Mouse (Mus musculus) midbrain, embryonic 15.5 days (tissue): ENCODE results near the gene Gch1. TPM values are rescaled to one million over a fixed set of nuclear protein-coding genes. Genes with fewer than 3 reads are reported as not detected.

Experiments
- ATAC-seq: fragments of 200-750 bp; cut with Nextera tagmentation; replicated peaks from 2 replicates; pipeline ENCODE4 v1.8.0; 2017; ENCODE audit warnings: moderate TSS enrichment
- H3K27ac ChIP-seq: fragments of 300-500 bp; sonication (generic); 2 replicates; pipeline ENCODE4 v1.5.1; 2015; ENCODE audit warnings: mild to moderate bottlenecking, inconsistent platforms
- H3K27me3 ChIP-seq: fragments of 300-500 bp; sonication (generic); replicated peaks from 2 replicates; pipeline ENCODE4 v1.6.1; 2015; ENCODE audit warnings: inconsistent platforms
- H3K36me3 ChIP-seq: fragments of 300-500 bp; sonication (generic); replicated peaks from 2 replicates; pipeline ENCODE4 v1.6.1; 2015; ENCODE audit warnings: inconsistent platforms
- H3K4me1 ChIP-seq: fragments of 300-500 bp; sonication (generic); 2 replicates; pipeline ENCODE4 v1.6.1; 2015; ENCODE audit warnings: inconsistent platforms
- H3K4me2 ChIP-seq: fragments of 300-500 bp; sonication (generic); 2 replicates; pipeline ENCODE4 v1.6.1; 2015; ENCODE audit warnings: inconsistent platforms, mild to moderate bottlenecking, moderate library complexity
- H3K4me3 ChIP-seq: fragments of 300-500 bp; sonication (generic); 2 replicates; pipeline ENCODE4 v1.5.1; 2015; ENCODE audit warnings: mild to moderate bottlenecking, inconsistent platforms
- H3K9ac ChIP-seq: fragments of 300-500 bp; sonication (generic); 2 replicates; pipeline ENCODE4 v1.6.1; 2015; ENCODE audit warnings: mild to moderate bottlenecking, inconsistent platforms
- H3K9me3 ChIP-seq: fragments of 300-500 bp; sonication (generic); 2 replicates; pipeline ENCODE4 v1.6.1; 2016; ENCODE audit warnings: inconsistent platforms
- WGBS: fragments of 180-500 bp; shearing (Covaris S2); methylation state at CpG from one replicate; pipeline ENCODE4 v1.1.7; 2015; ENCODE audit warnings: mixed read lengths; 5-methylcytosine and 5-hydroxymethylcytosine counted together
- polyA plus RNA-seq: library from polyadenylated mRNA; unstranded; fragments of >200 nt; fragmentation: Nextera tagmentation; extraction: Ambion mirVana; gene quantifications from 2 replicates; pipeline ENCODE4 v1.2.1, GENCODE M21; 2015

Gch1 gene
- polyA plus RNA-seq, 1 experiment from 2014 or later: 5.7 TPM

DNA sequence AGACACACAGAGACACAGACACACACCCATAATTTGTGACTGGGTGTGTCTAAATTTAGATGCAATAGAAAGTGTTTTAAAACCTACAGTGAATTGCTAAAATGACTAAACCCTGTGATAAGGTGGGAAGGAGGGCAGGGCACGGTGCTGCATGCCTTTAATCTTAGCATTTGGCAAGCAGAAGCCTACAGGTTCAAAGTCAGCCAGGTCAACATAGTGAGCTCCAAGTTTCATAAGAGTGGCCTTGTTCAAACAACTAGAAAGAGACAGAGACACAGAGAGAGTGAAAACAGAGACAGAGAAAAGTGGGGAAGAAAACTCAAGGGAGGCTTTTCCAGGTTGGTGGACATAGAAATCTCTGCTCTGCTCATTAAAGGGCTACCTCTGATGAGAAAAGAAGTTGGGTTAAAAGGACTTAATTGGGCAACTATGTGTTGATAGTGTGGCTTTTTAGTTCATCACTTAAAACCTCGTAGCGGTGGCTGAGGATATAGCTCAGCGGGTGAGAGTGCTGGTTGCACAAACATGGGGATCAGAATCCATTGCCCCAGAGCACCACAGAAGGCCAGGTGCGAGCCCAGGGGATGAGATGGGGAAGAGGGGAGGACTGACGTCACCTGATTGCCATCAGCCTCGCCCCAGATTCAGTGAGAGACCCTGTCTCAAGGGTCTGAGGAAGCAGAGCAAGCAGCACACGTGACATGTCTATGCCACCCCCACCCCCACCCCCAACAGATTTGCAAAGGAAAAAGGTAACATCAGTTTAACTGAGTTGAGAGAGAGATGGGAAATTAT lies 31.2 kb upstream of the Gch1 start:
- Histone ChIP-seq H3K27ac (no peak overlapping the region), H3K9me3 (no peaks in the 10 kb centered on the region), H3K9ac (no peak overlapping the region), H3K36me3 (no peaks in the 10 kb centered on the region), H3K27me3 (no peaks in the 10 kb centered on the region), H3K4me3 (no peak overlapping the region), H3K4me1 (no peaks in the 10 kb centered on the region), H3K4me2 (no peak overlapping the region)
- 85% methylated on average over 8 of the region's 8 CpGs for WGBS
- ATAC-seq: no peak

DNA sequence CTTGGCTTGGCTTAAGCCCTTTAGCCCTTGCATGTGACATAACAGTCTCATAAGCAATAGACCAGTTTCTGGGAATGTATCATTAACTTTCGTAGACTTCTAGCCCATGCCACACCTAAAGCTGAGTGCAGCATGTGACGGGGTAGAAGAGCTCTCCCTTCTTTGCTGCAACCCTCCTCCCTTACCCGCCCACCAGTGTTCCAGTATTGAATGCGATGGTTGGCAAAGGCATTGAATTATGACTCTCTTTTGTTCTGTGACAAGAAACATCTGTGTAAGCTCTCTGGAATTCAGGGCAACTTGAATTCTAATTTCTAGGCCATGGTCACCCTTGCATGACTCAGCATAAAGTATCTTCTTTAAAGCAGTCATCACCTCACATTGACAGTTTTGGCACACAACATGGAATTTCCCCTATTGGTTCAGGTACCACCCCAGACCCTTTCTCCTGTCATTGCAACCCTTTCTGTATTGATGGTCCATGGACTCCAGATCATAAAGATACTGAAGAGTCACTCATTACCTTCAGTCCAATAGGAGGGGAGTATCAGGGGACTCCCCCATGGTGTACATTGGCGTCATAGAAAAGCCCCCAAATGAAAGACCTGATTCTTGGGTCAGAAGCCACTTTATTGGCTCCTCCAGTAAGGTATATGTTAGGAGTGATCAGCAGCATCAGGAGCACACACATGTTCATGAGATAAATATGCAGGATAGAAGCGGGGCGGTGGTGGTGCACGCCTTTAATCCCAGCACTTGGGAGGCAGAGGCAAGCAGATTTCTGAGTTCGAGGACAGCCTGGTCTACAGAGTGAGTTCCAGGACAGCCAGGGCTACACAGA lies 29.8 kb upstream of the Gch1 start:
- ATAC-seq: no peak
- Histone ChIP-seq H3K4me3 (no peak overlapping the region), H3K4me1 (no peaks in the 10 kb centered on the region), H3K27ac (no peak overlapping the region), H3K27me3 (no peaks in the 10 kb centered on the region), H3K4me2 (no peak overlapping the region), H3K9ac (no peak overlapping the region), H3K36me3 (no peaks in the 10 kb centered on the region), H3K9me3 (no peaks in the 10 kb centered on the region)
- WGBS: 89% methylated on average over 9 of the region's 9 CpGs

DNA sequence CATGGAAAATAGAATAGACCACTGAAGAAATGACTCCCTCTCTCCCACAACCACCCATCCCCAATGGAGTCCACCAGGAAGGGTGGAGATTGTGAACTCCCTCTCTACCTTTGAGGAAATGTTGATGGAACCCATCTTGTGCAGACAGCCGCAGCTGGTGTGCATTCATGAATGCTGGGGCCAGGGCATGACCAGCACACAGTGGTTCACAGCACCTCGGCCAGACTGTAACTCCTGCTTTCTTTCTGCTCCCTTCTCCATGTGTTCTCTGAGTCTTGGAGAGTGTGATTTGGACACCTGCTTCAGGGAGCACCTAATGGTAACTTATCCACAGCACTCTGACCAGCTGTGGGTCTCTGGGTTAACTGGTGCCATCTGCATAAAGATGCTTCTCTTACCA lies 27.3 kb upstream of the Gch1 start:
- 82% methylated on average over 2 of the region's 2 CpGs for WGBS
- H3K27me3 ChIP-seq: no peaks in the 10 kb centered on the region

DNA sequence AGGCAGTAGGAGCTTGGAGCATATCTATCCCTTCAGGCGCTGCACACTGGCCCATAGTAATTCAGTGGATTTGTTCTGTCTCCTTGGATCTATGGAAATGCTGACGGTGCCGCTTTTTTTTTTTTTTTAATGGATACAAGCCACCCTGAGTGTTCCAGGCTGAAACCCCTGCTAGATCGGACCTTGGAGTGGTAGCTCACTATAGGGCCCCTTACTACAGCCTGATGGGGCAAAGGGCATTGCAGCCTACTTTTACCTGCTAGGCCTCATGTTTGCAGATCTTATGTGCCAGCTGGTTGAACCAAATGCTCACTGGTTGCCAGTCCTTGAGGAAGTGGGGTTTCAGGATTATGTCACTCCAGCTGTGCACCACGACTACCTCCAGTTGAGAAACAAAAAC lies 25.2 kb upstream of the Gch1 start:
- Histone ChIP-seq H3K27ac (no peak overlapping the region), H3K9ac (no peak overlapping the region), H3K4me2 (no peak overlapping the region), H3K9me3 (no peaks in the 10 kb centered on the region), H3K27me3 (no peaks in the 10 kb centered on the region), H3K4me3 (no peak overlapping the region), H3K36me3 (no peaks in the 10 kb centered on the region), H3K4me1 (no peaks in the 10 kb centered on the region)
- WGBS: 76% methylated on average over 5 of the region's 5 CpGs
- no peak for ATAC-seq

More for the DNA sequence above, 27.3 kb upstream of the Gch1 start:
- H3K4me3 ChIP-seq: no peak overlapping the region
- no peaks in the 10 kb centered on the region for H3K9me3 ChIP-seq
- no peaks in the 10 kb centered on the region for H3K36me3 ChIP-seq
- H3K4me1 ChIP-seq: no peaks in the 10 kb centered on the region
- H3K27ac ChIP-seq: no peak overlapping the region
- no peak overlapping the region for H3K9ac ChIP-seq
- no peak for ATAC-seq
- H3K4me2 ChIP-seq: no peak overlapping the region

DNA sequence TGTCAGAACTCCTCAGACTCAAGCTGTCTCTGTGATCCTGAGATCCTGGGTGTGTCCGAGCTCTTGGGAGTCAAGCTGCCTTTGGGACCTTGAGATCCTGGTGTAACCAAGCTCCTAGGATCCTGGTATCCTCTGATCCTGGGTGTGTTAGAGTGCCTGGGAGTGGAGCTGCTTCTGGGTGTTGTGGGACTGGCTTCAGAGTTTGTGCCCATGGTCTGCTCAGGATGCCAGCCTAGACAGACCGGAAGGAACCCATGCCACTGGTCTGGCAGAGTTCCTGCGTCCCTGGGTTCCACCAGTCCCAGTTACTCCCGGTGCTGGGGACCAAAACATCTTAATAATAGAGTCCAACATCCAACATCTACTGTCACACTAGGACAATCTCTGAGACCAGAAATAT lies 24.1 kb upstream of the Gch1 start:
- Histone ChIP-seq H3K9ac (no peak overlapping the region), H3K4me3 (no peak overlapping the region), H3K4me1 (no peaks in the 10 kb centered on the region), H3K9me3 (no peaks in the 10 kb centered on the region), H3K27ac (no peak overlapping the region), H3K36me3 (no peaks in the 10 kb centered on the region), H3K4me2 (no peak overlapping the region), H3K27me3 (no peaks in the 10 kb centered on the region)
- 92% methylated on average over 4 of the region's 4 CpGs for WGBS
- ATAC-seq: no peak

DNA sequence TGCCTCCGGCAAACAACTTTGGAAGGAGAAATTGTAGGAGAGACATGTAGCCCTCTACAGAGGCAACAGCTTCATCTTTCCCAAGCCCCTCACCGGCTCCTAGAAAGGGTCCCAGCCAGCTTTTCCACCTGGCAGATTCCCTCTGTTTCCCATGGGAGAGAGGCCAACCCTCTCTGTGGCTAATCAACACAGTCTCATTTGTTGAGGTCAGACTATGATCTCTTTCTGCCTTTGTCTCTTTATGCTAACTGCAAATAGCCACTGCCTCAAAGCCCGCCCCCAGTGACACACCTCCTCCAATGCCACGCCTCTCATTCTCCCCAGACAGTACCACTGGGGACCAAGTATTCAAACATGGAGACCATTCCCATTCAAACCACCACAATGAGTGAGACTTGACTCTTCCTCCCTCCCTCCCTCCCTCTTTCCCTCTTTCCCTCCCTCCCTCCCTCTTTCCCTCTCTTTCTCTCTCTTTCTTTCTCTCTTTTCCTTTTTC lies 20.5 kb upstream of the Gch1 start:
- Histone ChIP-seq H3K27me3 (no peaks in the 10 kb centered on the region), H3K9ac (no peak overlapping the region), H3K4me1 (no peaks in the 10 kb centered on the region), H3K27ac (no peak overlapping the region), H3K36me3 (no peaks in the 10 kb centered on the region), H3K9me3 (no peaks in the 10 kb centered on the region), H3K4me3 (no peak overlapping the region), H3K4me2 (no peak overlapping the region)
- WGBS: 74% methylated on average over 4 of the region's 4 CpGs
- ATAC-seq: no peak

DNA sequence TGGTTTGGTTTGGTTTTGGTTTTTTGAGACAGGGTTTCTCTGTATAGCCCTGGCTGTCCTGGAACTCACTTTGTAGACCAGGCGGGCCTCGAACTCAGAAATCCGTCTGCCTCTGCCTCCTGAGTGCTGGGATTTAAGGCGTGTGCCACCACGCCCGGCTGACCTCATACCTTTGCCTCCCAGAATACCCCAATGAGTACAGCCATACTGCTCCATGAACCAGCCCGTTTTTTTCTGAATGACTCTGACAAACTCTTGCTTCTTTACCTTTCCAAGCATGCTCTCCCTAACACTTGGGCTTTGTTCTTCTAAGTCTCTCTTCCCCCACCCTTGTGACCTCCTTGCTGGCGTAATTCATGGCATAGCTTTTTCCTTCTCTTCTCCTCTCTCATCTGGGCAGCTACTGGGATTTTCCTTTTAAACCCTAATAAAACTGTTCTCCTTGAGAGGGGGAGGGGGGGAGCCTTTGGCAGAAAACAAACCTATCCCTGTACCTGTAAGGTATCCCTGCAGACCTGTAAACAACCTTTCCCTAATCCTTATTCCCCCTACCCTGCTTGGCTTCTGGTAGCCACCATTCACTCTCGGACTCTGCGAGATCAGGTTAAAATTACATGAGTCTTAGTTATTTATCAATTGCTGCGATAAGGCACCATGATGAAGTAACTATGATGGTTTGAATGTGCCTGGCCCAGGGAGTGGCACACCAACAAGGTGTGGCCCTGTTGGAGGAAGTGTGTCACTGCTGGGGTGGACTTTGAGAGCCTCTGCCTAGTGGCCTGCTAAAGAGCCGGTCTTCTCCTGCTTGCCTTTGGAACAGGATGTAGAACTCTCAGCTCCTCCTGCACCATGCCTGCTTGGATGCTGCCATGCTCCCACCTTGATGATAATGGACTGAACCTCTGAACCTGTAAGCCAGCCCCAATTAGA lies 19.6 kb upstream of the Gch1 start:
- no peaks in the 10 kb centered on the region for H3K9me3 ChIP-seq

DNA sequence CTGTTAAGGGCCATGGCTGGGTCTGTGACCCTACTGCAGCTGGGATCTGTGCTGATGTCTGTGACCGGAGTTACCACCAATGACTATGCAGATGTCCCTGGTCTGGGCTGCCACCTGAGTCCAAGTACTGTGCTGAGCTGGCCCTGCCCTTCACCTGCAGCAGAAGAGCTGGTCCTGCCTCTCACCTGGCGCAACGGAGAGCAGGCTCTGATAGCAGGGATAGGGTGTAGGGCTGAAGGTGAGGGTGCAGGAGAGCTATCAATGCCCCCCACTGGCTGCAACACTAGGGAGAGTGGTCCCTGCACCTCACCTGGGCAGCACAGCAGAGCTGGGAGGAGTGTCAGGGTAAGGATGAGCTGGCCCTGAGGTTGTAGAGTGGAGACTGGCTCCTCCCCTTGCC lies 17.4 kb upstream of the Gch1 start:
- H3K9ac ChIP-seq: no peak overlapping the region
- H3K36me3 ChIP-seq: no peaks in the 10 kb centered on the region
- no peak overlapping the region for H3K4me3 ChIP-seq
- no peaks in the 10 kb centered on the region for H3K27me3 ChIP-seq
- no peak overlapping the region for H3K27ac ChIP-seq
- ATAC-seq: no peak
- H3K4me2 ChIP-seq: no peak overlapping the region
- WGBS: 88% methylated on average over 3 of the region's 3 CpGs
- H3K9me3 ChIP-seq: no peaks in the 10 kb centered on the region
- H3K4me1 ChIP-seq: no peaks in the 10 kb centered on the region

More for the DNA sequence above, 19.6 kb upstream of the Gch1 start:
- 92% methylated on average over 12 of the region's 12 CpGs for WGBS
- H3K4me3 ChIP-seq: no peak overlapping the region
- no peak overlapping the region for H3K4me2 ChIP-seq
- no peaks in the 10 kb centered on the region for H3K36me3 ChIP-seq
- no peaks in the 10 kb centered on the region for H3K4me1 ChIP-seq
- no peak overlapping the region for H3K9ac ChIP-seq
- H3K27me3 ChIP-seq: no peaks in the 10 kb centered on the region
- ATAC-seq: no peak
- no peak overlapping the region for H3K27ac ChIP-seq

DNA sequence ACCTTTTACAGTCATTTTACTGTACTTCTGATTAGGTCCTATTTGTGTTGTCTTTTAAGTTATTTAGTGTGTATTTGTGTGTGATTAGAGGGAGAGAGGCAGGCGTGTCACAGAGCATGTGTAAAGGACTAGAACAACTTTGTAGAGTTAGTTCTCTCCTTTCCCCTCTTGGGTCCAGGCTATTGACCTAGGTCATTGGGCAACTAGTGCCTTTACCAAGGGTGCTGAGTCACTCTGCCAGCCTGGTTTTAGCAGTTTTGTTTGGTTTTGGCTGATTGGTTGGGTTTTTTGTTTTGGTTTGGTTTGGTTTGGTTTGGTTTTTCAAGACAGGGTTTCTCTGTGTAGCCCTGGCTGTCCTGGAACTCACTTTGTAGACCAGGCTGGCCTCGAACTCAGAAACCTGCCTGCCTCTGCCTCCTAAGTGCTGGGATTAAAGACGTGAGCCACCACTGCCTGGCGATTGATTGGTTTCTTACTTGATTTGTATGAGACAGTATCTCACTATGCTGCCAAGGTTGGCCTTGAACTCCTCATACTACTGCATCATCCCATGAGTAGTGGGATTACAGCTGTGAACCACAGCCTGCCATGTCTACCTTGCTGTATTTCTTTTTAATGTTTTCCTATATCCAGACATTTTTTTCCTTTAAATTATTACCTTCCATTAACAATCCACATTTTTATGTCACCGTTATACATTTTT lies 16.2 kb upstream of the Gch1 start:
- WGBS: 89% methylated on average over 5 of the region's 5 CpGs
- no peak overlapping the region for H3K9ac ChIP-seq
- no peak for ATAC-seq
- H3K4me1 ChIP-seq: no peaks in the 10 kb centered on the region
- no peak overlapping the region for H3K4me3 ChIP-seq
- H3K27ac ChIP-seq: no peak overlapping the region
- H3K27me3 ChIP-seq: no peaks in the 10 kb centered on the region
- H3K36me3 ChIP-seq: no peaks in the 10 kb centered on the region
- H3K9me3 ChIP-seq: no peaks in the 10 kb centered on the region
- no peak overlapping the region for H3K4me2 ChIP-seq

DNA sequence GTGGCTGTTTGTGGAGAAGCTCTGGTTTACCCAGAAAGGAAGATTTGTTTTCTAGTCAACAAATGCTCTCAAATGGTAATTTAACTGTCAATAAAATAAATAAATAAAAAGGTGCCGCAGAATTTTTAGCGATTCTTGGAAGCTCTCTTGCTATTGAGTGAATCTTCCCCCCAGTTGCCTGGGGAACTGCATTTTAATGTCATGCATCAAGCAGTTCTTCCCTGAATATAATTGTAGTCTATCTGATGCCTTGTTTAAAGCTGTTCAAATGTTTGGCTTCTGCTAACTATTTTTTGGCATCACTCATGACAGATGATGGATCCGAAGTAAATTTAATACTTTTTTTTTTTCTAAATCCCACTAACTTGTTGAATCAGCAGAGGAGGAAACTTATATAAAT lies 8.1 kb upstream of the Gch1 start:
- H3K27me3 ChIP-seq: no peaks in the 10 kb centered on the region
- no peak overlapping the region for H3K4me2 ChIP-seq
- no peak overlapping the region for H3K9ac ChIP-seq
- ATAC-seq: no peak
- H3K27ac ChIP-seq: no peak overlapping the region
- no peaks in the 10 kb centered on the region for H3K9me3 ChIP-seq
- no peaks in the 10 kb centered on the region for H3K36me3 ChIP-seq
- no peak overlapping the region for H3K4me3 ChIP-seq
- no peaks in the 10 kb centered on the region for H3K4me1 ChIP-seq
- 69% methylated on average over 3 of the region's 3 CpGs for WGBS

DNA sequence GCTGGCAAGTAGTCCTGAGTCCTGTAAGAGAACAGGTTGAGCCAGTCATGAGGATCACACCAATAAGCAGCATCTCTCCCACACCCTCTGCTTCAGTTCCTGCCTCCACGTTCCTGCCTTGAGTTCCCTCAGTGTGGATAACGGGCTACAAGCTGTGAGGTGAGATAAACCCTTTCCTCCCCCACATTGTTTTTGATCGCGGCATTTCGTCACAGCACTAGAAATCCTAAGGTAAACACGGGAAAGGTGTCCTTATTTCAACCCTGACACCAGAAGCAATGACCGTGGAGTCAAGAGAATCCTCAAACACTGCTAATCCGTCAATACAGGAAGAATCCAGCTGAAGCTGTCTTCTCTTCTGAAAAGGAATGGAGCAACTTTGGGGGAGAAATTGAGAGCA lies 7.5 kb upstream of the Gch1 start:
- H3K27me3 ChIP-seq: no peaks in the 10 kb centered on the region
- no peak overlapping the region for H3K4me2 ChIP-seq
- H3K4me3 ChIP-seq: no peak overlapping the region
- no peaks in the 10 kb centered on the region for H3K36me3 ChIP-seq
- H3K4me1 ChIP-seq: no peaks in the 10 kb centered on the region
- no peak overlapping the region for H3K9ac ChIP-seq
- no peaks in the 10 kb centered on the region for H3K9me3 ChIP-seq
- WGBS: 81% methylated on average over 8 of the region's 8 CpGs
- H3K27ac ChIP-seq: no peak overlapping the region
- no peak for ATAC-seq
